Mouse (Mus musculus) thymus, adult 2 months (tissue): Measurements from ENCODE around the gene Washc3.

Experiments used
- CTCF ChIP-seq: fragments of 200-500 bp; IDR thresholded peaks from 2 replicates; pipeline ENCODE4 v1.5.1; 2012; ENCODE audit warnings: mild to moderate bottlenecking, control low read depth, low read length, moderate library complexity, borderline replicate concordance; ENCODE audit not compliant: control insufficient read depth, poor library complexity, insufficient read depth; ENCODE audit errors: extremely low read depth
- POLR2A ChIP-seq: fragments of 200-500 bp; IDR thresholded peaks from 2 replicates; pipeline ENCODE4 v1.6.1; 2012; ENCODE audit warnings: mild to moderate bottlenecking, low read length, control low read depth, moderate library complexity; ENCODE audit not compliant: control insufficient read depth, poor library complexity, insufficient read depth; ENCODE audit errors: extremely low read depth

GRCm38 (mm10) chr10:88261186-88261585, 60.3 kb downstream of the Washc3 start:
- TF ChIP-seq CTCF (no peak), POLR2A (no peak)
